Mouse (Mus musculus) G1E (cell line): Measurements from ENCODE around the gene Gm49393.
"Not testable (repeated sequence)": the region's sequence is repeated elsewhere in the genome, so short reads cannot be mapped to it uniquely, and the experiment has no call there.

Source experiments
- CTCF ChIP-seq: IDR thresholded peaks from 2 replicates; pipeline ENCODE4 v1.5.1; 2012; ENCODE audit warnings: low read depth, low read length, inconsistent platforms, mixed read lengths
- TAL1 ChIP-seq: conservative IDR thresholded peaks from 2 replicates; pipeline ENCODE4 v1.6.1; 2012; ENCODE audit warnings: low read depth, low read length, inconsistent platforms, mixed read lengths

DNA sequence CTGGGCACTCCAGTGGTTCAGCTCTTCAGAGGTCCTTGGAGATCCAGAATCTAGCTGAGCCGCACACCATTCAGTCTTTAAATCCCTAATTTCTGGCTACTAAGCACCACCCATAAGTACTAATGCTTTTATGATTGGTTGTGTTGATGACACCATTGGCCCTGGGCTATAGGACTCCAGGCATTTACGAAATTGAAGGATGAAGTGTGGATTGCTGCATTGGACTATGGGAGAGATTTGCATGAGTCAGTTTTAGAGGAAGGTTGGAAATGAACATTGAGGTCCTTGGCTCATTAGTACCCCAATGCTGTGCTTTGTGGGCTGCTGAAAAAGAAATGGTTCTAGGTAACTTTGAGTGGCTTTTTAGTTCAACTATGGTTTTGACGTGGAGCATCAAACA, 6.5 kb upstream of the Gm49393 start, which contains the start of gene Tpbpa:
- not testable (repeated sequence) for TF ChIP-seq CTCF, TAL1
